Mouse (Mus musculus) ES-E14 (cell line): Measurements from ENCODE around the gene Olfr576.

Source experiments
- CHD2 ChIP-seq: IDR thresholded peaks from 2 replicates; pipeline ENCODE4 v1.6.1; 2014; ENCODE audit warnings: mild to moderate bottlenecking, low read depth, low read length, inconsistent platforms
- HCFC1 ChIP-seq: IDR thresholded peaks from 2 replicates; pipeline ENCODE4 v1.6.1; 2012; ENCODE audit warnings: low read length, inconsistent platforms, borderline replicate concordance; ENCODE audit not compliant: insufficient read depth

GRCm38 (mm10) chr7:102927105-102927504 lies 35.4 kb upstream of the Olfr576 start:
- TF ChIP-seq HCFC1 (no peak), CHD2 (no peak)
